Mouse (Mus musculus): ENCODE results near the gene Dnm2.
"Not testable (repeated sequence)": the region's sequence is repeated elsewhere in the genome, so short reads cannot be mapped to it uniquely, and the experiment has no call there.

DNA sequence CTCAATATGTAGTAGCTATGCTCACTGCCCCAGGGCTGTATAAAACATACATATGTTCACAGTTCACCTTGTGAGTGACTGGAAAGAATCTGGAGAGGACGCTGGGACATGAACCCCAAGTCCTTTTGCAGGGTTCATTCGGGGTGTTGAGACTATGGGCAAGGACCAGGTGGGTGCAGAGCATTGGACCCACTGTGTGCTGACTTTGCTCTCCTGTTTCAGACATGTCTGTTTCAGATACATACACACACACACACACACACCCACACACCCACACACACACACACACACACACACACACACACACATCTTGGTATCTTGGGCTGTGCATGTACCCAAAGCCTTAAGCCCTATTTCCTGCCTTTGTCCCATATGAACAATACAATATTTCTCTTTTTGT lies 117.3 kb downstream of the Dnm2 start:
- not testable (repeated sequence) for TF ChIP-seq POLR2A (IDR thresholded peaks at IDR 0.05; ENCODE audit: extremely low read depth, insufficient read depth, low read length); CTCF (IDR thresholded peaks at IDR 0.05; ENCODE audit: low read depth, low read length)

Measured in liver, adult 2 months (tissue).